Mouse (Mus musculus) liver, embryonic 14.5 days (tissue): ENCODE results near the gene Dpm2.

Source experiments
- CTCF ChIP-seq: IDR thresholded peaks from 2 replicates; pipeline ENCODE4 v1.5.1; 2016; ENCODE audit warnings: antibody characterized with exemption, low read depth, control low read depth
- EP300 ChIP-seq: IDR thresholded peaks from 2 replicates; pipeline ENCODE4 v1.6.1; 2016; ENCODE audit warnings: antibody characterized with exemption, low read depth

GRCm38 (mm10) chr2:32621517-32621859 is 50.8 kb downstream of the Dpm2 start, which contains the start of gene Ak1:
- TF ChIP-seq CTCF = no peak
- TF ChIP-seq EP300 = no peak
